Mouse (Mus musculus) thymus, adult 2 months (tissue): ENCODE measurements around the gene Hacd3.

Experiments used
- CTCF ChIP-seq: fragments of 200-500 bp; IDR thresholded peaks from 2 replicates; pipeline ENCODE4 v1.5.1; 2012; ENCODE audit warnings: mild to moderate bottlenecking, control low read depth, low read length, moderate library complexity, borderline replicate concordance; ENCODE audit not compliant: control insufficient read depth, poor library complexity, insufficient read depth; ENCODE audit errors: extremely low read depth
- POLR2A ChIP-seq: fragments of 200-500 bp; IDR thresholded peaks from 2 replicates; pipeline ENCODE4 v1.6.1; 2012; ENCODE audit warnings: mild to moderate bottlenecking, low read length, control low read depth, moderate library complexity; ENCODE audit not compliant: control insufficient read depth, poor library complexity, insufficient read depth; ENCODE audit errors: extremely low read depth

GRCm38 (mm10) chr9:64988443-64988842 is 33.0 kb downstream of the Hacd3 start:
- TF ChIP-seq CTCF = no peak
- TF ChIP-seq POLR2A = no peak
